Mouse (Mus musculus): ENCODE results near the gene Thap3. TPM values are rescaled to one million over a fixed set of nuclear protein-coding genes. Genes with fewer than 3 reads are reported as not detected.

Thap3 gene
- polyA plus RNA-seq, 1 experiment from 2014 or later: 39.6 TPM

GRCm38 (mm10) chr4:152007481-152008147 is 18.8 kb upstream of the Thap3 start:
- Histone ChIP-seq H3K9me3 (replicated peaks) (no peaks in the 10 kb centered on the region), H3K4me3 (peak overlapping the region; percentile 70), H3K9ac (no peak overlapping the region), H3K27ac (no peak overlapping the region), H3K4me1 (peaks cover 38% of the 10 kb centered on the region), H3K4me2 (peak overlapping the region; percentile 99), H3K27me3 (peaks cover 46% of the 10 kb centered on the region), H3K36me3 (ENCODE audit: poor library complexity, severe bottlenecking) (no peaks in the 10 kb centered on the region)
- WGBS: 8% methylated on average over 8 of the region's 8 CpGs
- no peak for ATAC-seq

- 21% methylated on average over 3 of the region's 3 CpGs for WGBS
Measured at GRCm38 (mm10) chr4:152006812-152007211, 18.0 kb upstream of the Thap3 start.

GRCm38 (mm10) chr4:152006137-152006536 is 17.3 kb upstream of the Thap3 start:
- Histone ChIP-seq H3K9me3 (replicated peaks) (no peaks in the 10 kb centered on the region), H3K9ac (no peak overlapping the region), H3K4me3 (no peak overlapping the region), H3K27ac (no peak overlapping the region), H3K36me3 (ENCODE audit: poor library complexity, severe bottlenecking) (no peaks in the 10 kb centered on the region), H3K4me2 (no peak overlapping the region), H3K4me1 (peaks cover 36% of the 10 kb centered on the region), H3K27me3 (peaks cover 43% of the 10 kb centered on the region)
- no peak for ATAC-seq
- WGBS: 84% methylated on average over 6 of the region's 6 CpGs

More at GRCm38 (mm10) chr4:152006812-152007211, 18.0 kb upstream of the Thap3 start:
- H3K27me3 ChIP-seq: peaks cover 46% of the 10 kb centered on the region
- no peak overlapping the region for H3K27ac ChIP-seq
- no peak overlapping the region for H3K4me2 ChIP-seq
- no peaks in the 10 kb centered on the region for H3K9me3 ChIP-seq (replicated peaks)
- no peak overlapping the region for H3K4me3 ChIP-seq
- no peak for ATAC-seq
- no peaks in the 10 kb centered on the region for H3K36me3 ChIP-seq (ENCODE audit: poor library complexity, severe bottlenecking)
- peaks cover 38% of the 10 kb centered on the region for H3K4me1 ChIP-seq
- no peak overlapping the region for H3K9ac ChIP-seq

- ATAC-seq: no peak
- WGBS: 100% methylated on average over 3 of the region's 3 CpGs
- no peak overlapping the region for H3K4me3 ChIP-seq
- H3K27me3 ChIP-seq: peaks cover 9% of the 10 kb centered on the region
- H3K4me2 ChIP-seq: no peak overlapping the region
- H3K9me3 ChIP-seq (replicated peaks): no peaks in the 10 kb centered on the region
- peaks cover 7% of the 10 kb centered on the region for H3K4me1 ChIP-seq
- H3K27ac ChIP-seq: no peak overlapping the region
- H3K36me3 ChIP-seq (ENCODE audit: poor library complexity, severe bottlenecking): no peaks in the 10 kb centered on the region
- no peak overlapping the region for H3K9ac ChIP-seq
Measured at GRCm38 (mm10) chr4:152002063-152002462, 13.3 kb upstream of the Thap3 start.

- Histone ChIP-seq H3K4me1 (peaks cover 8% of the 10 kb centered on the region), H3K27me3 (peaks cover 2% of the 10 kb centered on the region), H3K4me2 (no peak overlapping the region), H3K9me3 (replicated peaks) (no peaks in the 10 kb centered on the region), H3K4me3 (no peak overlapping the region), H3K9ac (no peak overlapping the region), H3K27ac (no peak overlapping the region), H3K36me3 (ENCODE audit: poor library complexity, severe bottlenecking) (no peaks in the 10 kb centered on the region)
- ATAC-seq: no peak
- 71% methylated on average over 4 of the region's 4 CpGs for WGBS
Measured at GRCm38 (mm10) chr4:152001335-152001734, 12.5 kb upstream of the Thap3 start.

- WGBS: 59% methylated on average over 4 of the region's 4 CpGs
- Histone ChIP-seq H3K4me2 (no peak overlapping the region), H3K27ac (no peak overlapping the region), H3K9ac (no peak overlapping the region), H3K9me3 (replicated peaks) (no peaks in the 10 kb centered on the region), H3K36me3 (ENCODE audit: poor library complexity, severe bottlenecking) (no peaks in the 10 kb centered on the region), H3K4me3 (no peak overlapping the region), H3K4me1 (peaks cover 8% of the 10 kb centered on the region), H3K27me3 (no peaks in the 10 kb centered on the region)
- ATAC-seq: no peak
Measured at GRCm38 (mm10) chr4:152000906-152001305, 12.1 kb upstream of the Thap3 start.

GRCm38 (mm10) chr4:151999481-151999880 is 10.7 kb upstream of the Thap3 start:
- Histone ChIP-seq H3K9ac (no peak overlapping the region), H3K4me1 (peaks cover 12% of the 10 kb centered on the region), H3K4me2 (no peak overlapping the region), H3K9me3 (replicated peaks) (no peaks in the 10 kb centered on the region), H3K36me3 (ENCODE audit: poor library complexity, severe bottlenecking) (no peaks in the 10 kb centered on the region), H3K4me3 (no peak overlapping the region), H3K27me3 (no peaks in the 10 kb centered on the region), H3K27ac (no peak overlapping the region)
- ATAC-seq: no peak
- 65% methylated on average over 3 of the region's 3 CpGs for WGBS

GRCm38 (mm10) chr4:151997701-151998100 is 8.9 kb upstream of the Thap3 start:
- Histone ChIP-seq H3K9me3 (replicated peaks) (no peaks in the 10 kb centered on the region), H3K27ac (no peak overlapping the region), H3K27me3 (no peaks in the 10 kb centered on the region), H3K4me1 (peaks cover 26% of the 10 kb centered on the region), H3K36me3 (ENCODE audit: poor library complexity, severe bottlenecking) (peaks cover under 1% of the 10 kb centered on the region; the same call in 1 of the 2 replicates), H3K9ac (no peak overlapping the region), H3K4me3 (peak overlapping the region; percentile 98; the same call in 1 of the 2 replicates), H3K4me2 (peak overlapping the region; percentile 69)
- no peak for ATAC-seq
- 77% methylated on average over 3 of the region's 3 CpGs for WGBS

- ATAC-seq: no peak
- H3K36me3 ChIP-seq (ENCODE audit: poor library complexity, severe bottlenecking): peaks cover 9% of the 10 kb centered on the region
- no peaks in the 10 kb centered on the region for H3K27me3 ChIP-seq
- no peaks in the 10 kb centered on the region for H3K9me3 ChIP-seq (replicated peaks)
- peak overlapping the region; percentile 79 for H3K9ac ChIP-seq
- H3K4me1 ChIP-seq: peaks cover 26% of the 10 kb centered on the region
- peak overlapping the region; percentile 69 for H3K4me2 ChIP-seq
- WGBS: 5% methylated on average over 13 of the region's 13 CpGs
- H3K4me3 ChIP-seq: peak overlapping the region; percentile 98
- peak overlapping the region; percentile 68 for H3K27ac ChIP-seq
Measured at GRCm38 (mm10) chr4:151996951-151997222, 8.1 kb upstream of the Thap3 start.

- Histone ChIP-seq H3K9ac (peak within 1 kb of the TSS; percentile 93), H3K4me1 (peaks cover 26% of the 10 kb centered on the region), H3K36me3 (ENCODE audit: poor library complexity, severe bottlenecking) (peaks cover 14% of the 10 kb centered on the region), H3K27me3 (no peaks in the 10 kb centered on the region), H3K27ac (peak within 1 kb of the TSS; percentile 68), H3K9me3 (replicated peaks) (no peaks in the 10 kb centered on the region), H3K4me2 (peak within 1 kb of the TSS; percentile 85), H3K4me3 (peak within 1 kb of the TSS; percentile 98)
- ATAC-seq: peak; percentile 98
- WGBS: under 1% methylated on average over 85 of the region's 94 CpGs
Measured at GRCm38 (mm10) chr4:151996173-151996950, 7.6 kb upstream of the Thap3 start, which contains the start of gene Phf13. Gene Phf13, minus strand, starts transcription at chr4:151996258.

- peak overlapping the region; percentile 98 for H3K4me3 ChIP-seq
- H3K27ac ChIP-seq: peak overlapping the region; percentile 54; the same call in 1 of the 2 replicates
- no peaks in the 10 kb centered on the region for H3K27me3 ChIP-seq
- H3K4me1 ChIP-seq: peaks cover 26% of the 10 kb centered on the region
- H3K36me3 ChIP-seq (ENCODE audit: poor library complexity, severe bottlenecking): peaks cover 22% of the 10 kb centered on the region
- peak; percentile 67 for ATAC-seq
- H3K9ac ChIP-seq: peak overlapping the region; percentile 93
- peak overlapping the region; percentile 85 for H3K4me2 ChIP-seq
- under 1% methylated on average over 70 of the region's 111 CpGs for WGBS
- no peaks in the 10 kb centered on the region for H3K9me3 ChIP-seq (replicated peaks)
Measured at GRCm38 (mm10) chr4:151995371-151996172, 6.8 kb upstream of the Thap3 start.

Data from forebrain, embryonic 13.5 days (tissue).